Mouse (Mus musculus): ENCODE measurements at regions not wholly inside any gene's neighbourhood (a gene's known extent, or its start where the extent isn't known, plus 50 kb on each side); places are given as distances from the start of the nearest gene placed in this dataset.

DNA sequence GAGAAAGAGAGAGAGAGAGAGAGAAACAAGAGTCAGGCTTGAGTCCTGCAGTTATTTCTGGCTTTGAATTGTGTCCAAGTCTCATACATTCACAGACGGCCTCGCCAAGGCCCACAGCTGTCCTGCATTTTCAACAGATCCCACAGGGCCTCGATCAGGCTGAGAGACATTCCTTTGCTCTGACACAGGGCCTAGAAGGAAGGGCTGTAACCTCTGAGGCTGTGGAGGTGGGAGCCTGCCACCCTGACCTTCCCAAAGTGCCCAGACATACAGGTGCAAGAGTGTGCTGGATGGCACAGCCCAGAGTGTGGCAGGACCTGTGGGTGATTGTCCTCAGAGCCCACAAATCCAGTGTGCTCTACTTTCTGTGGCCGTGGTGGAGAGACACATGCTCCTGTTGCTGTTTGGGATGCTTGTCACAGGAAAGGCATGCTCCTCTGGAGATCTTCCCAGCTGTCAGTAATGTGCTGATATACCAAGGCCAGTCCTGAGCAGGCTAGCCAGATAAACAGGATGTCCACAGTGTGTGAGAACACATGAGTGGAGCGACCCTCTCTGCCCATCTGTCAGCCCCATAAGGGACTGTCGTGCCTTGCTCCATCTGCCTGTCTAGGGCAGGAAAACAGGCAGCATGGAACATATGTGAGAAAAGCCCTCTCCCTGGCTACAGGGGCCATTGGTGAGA, 151.2 kb upstream of the Gm5148 start:
- TF ChIP-seq CTCF (IDR thresholded peaks at IDR 0.05; ENCODE audit: low read depth, low read length), result no peak
- no peak for TF ChIP-seq POLR2A (IDR thresholded peaks at IDR 0.05; ENCODE audit: extremely low read depth, insufficient read depth, low read length)
